Mouse (Mus musculus) 3134 (cell line): ENCODE data around the gene 4933428G20Rik.

Experiments used
- DNase-seq: peaks from one replicate; pipeline ENCODE4 v3.0.0-alpha.2; 2011; ENCODE audit warnings: low spot score; ENCODE audit not compliant: insufficient read length; ENCODE audit errors: extremely low read depth

4933428G20Rik gene

DNA sequence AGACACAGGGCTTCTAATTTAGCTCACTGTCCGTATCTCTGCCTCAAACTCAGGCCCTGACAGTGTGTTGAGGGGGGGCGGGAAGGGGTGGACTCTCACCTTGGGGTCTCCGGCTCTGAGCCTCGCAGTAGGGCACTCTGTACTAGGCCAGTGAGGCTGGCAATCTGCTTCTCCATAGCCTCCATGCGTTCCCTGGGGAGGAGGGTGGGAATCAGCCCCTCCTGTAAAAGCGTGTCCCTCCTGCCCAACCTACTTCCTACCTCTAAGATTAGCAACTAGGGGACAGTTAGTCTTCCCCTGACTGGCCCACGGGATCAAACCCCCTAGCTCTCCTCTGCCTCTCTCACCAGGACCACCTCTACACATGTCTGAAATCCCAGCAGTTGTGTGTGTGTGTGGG is 33.5 kb upstream of the 4933428G20Rik start:
- no peak for DNase-seq

DNA sequence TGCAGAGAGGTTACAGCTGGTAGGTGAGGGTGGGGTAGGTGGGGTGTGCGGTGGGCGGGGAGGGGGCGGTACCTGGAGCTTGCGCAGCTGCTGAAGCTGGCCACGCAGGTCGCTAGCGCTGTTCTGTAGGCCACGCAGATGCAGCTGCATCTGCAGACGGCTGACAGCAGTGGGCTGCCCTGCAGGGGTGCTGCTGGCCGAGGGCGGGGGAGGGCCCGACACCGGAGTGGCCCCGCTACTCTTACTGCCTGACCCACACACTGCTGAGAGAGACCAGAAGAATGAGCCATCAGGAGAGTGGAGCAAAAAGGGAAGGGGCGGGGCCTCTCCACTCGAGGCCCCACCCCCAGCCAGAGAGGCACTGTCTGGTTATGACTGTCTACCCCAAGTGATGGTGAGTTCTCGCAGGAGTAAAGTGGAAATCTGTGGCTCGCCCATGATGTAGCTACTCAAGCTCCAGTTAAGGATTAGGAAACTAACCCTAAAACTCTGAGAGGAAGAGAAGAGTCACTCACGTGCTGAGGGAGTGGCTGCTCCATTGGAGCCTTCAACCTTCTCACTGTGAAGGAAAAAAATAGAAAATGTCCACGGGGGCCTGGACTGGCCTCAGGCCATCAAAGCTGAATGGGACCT is 32.9 kb upstream of the 4933428G20Rik start:
- DNase-seq: no peak

DNA sequence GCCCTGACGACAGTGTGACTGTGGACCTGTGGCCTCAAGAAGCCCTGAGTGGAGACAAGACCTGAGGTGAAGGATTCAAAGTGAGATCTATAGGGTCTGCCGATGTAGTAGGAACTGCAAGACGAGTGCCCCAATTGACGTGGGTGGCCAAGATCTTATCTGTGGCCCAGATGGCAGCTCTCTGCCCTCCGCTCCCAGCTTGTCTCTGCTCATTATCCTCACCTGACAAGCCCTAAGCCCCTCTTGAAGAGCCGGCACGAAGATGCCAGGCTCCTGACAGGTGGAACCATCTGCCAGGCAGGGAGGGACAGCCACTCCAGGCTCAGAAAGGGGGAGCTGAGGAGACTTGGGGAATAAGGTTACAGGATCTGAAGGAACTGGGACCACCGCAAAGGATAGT is 32.2 kb upstream of the 4933428G20Rik start:
- DNase-seq: no peak

DNA sequence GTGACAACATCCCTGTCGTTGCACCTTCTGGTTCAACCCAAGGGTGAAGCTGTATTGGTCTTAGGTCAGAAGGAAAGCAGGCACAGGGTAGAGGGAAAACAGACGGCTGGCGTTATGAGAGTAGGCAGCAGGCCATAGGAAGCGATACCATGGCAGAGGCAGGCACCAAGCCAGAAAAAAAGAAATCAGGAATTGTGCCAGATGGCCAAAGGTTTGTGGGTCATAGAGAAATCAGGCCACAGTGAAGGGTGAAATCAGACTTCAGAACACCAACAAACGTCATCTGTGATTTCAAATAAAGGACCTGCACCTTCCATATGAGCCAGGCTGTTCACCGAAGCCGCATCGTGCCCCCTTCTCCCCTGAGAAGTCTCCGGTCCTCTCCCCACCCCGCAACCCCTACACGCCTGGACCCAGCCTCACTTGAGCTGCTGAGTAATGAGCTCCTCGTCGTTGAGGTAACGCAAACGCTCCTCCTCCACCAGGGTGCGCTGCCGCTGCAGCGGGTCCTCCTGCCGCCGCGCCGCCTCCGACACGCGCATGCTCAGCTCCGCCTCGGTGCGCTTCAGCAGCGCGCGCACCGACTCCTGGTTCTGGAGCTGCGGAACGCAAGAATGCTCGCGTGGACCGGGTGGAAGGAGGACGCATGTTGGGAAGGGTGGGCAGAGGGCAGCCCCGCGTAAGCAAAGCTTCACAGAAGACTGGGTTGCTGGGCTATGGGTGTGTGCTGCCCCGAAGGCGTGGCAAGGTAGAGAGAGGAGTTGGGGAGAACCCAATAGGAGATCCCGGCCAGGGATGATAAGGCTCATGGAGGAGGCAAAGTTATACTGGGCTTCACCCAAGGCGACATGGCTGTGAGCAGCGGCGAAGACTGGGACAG is 31.5 kb upstream of the 4933428G20Rik start:
- DNase-seq: peak; percentile 85

DNA sequence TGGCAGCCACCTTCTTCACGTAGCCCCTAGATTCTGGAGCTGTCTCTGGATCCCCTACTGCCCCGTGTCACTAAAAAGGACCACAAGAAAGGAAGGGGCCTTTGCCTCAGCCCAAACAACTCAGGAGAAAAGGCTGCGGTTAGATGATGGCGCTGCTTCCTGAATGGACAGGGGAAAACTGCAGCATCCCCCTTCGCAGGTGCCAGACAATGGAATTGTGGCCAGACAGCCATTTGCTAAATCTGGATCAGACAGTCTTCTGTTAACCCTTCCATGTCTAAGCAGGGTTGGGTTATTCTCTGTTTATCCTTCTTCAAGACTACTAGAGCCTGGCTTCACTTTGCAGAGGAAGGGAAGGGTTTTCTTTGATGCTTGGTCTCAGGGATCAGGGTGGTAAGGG is 30.8 kb upstream of the 4933428G20Rik start:
- no peak for DNase-seq

DNA sequence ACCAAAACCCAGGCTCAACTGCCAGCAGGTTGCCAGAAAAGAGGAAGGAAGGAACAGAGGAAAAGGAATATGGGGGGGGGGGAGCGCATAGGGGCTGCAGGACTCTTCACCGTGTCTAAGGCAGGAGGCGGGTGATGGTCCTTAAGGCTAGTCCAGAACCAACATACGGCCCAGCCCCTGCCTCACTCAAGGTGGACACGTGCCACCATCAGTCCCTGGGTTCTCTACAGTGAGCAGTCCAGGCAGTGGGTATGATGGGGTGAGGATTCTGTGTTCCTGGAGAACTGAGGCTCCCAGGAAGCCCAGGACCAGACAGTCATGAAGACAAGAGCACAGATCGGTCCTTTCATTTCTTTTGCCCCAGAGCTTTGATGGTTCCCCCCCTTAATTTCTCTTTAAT is 29.9 kb upstream of the 4933428G20Rik start:
- no peak for DNase-seq

DNA sequence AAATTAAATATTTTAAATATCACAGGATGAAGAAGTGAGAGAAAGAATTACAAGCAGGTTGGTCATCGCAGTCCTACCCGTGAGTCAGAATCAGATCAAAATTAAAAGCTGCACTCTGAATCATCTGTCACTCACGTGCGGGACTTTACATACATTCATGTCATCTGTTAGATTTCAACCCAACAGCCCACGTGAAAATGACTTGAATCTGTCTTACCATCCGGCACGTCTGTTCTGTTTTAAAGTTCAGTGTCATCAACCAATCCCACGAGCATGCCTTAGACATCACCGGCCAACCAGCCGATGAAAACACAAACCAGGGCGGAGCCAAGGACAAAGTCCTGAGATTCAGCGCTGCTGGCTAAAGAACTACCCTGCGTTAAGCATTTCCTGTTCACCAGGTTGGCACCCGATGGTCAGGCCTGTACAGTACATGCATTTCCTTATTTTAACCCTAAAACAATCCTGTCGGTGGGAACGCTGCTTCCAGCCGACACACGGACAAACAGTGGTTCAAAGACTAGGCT is 28.2 kb upstream of the 4933428G20Rik start:
- DNase-seq: no peak

DNA sequence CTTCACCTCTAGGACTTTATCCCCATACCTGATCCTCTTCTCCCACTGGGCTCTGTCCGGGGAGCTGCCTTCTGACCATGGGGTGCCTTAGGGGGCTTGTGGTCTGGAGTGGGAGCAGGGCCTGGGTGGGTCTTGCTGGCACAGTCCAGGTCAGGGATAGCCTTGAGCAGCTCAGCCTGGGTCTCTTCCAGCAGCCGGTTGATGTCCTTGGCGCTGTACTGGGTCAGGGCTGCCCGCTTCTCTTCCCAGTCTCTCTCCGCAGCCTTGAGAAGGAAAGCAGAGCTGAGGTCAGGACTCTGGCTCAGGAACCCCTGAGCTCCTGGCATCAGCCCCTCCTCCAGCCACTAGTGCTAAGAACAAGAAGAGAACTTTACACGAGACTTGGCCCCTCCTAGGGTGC is 25.2 kb upstream of the 4933428G20Rik start:
- DNase-seq: no peak

DNA sequence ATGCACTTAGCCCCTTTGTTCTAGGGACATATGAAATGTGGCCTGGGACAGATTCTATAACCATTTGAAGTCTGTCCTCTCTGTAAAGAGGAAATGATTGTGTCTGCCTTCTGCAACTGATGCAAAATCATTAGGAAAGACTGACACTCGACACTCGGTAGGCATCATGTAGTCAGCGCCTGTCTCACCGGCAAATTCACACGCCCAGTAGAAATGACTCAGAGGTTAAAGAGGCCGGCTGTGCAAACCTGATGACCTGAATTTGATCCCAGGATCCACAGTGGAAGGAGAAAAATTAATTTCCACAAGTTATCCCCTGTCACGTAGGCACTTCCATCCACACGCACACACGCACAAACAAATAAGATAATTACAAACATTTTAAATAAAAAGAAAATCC is 24.2 kb upstream of the 4933428G20Rik start:
- no peak for DNase-seq

DNA sequence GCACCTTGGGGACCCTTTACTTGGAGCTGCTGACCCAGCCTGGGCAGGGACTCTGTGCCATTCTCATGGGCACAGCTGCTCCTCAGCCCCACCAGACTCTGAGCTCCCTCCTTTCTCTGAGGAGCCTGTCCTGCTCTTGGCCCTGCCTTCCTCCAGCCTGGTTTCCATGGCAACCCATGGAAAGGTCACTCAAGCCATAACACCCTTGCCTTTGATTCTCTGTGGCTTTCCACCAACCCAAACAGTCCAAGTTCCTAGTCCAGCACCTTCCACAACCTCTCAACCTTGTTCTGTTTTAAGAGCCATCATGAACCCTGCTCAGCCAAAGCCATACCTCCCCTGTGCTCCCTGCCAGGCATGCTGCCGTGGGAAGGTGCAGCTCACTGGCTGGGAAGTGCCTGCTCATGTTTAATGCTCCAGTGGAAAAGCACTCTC is 23.7 kb upstream of the 4933428G20Rik start:
- no peak for DNase-seq

DNA sequence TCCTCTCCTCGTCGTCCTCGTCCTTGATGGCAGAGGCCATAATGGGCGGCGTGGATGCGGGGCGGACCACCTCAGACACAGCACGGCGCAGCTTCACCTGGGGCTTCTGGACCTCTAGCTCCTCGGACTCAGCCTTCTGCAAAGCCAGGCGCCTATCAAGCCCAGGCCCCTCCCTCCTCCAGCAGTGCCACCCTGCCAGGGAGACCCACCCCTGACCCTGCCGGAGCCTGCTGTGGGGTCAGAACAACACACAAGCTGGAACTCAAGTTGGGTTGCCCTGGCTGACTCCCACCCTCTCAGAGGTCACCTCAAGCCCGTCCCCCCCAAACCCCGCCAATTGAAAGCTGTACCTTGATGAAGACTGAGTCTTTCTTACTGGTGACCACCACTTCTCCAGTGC is 23.0 kb upstream of the 4933428G20Rik start:
- no peak for DNase-seq

DNA sequence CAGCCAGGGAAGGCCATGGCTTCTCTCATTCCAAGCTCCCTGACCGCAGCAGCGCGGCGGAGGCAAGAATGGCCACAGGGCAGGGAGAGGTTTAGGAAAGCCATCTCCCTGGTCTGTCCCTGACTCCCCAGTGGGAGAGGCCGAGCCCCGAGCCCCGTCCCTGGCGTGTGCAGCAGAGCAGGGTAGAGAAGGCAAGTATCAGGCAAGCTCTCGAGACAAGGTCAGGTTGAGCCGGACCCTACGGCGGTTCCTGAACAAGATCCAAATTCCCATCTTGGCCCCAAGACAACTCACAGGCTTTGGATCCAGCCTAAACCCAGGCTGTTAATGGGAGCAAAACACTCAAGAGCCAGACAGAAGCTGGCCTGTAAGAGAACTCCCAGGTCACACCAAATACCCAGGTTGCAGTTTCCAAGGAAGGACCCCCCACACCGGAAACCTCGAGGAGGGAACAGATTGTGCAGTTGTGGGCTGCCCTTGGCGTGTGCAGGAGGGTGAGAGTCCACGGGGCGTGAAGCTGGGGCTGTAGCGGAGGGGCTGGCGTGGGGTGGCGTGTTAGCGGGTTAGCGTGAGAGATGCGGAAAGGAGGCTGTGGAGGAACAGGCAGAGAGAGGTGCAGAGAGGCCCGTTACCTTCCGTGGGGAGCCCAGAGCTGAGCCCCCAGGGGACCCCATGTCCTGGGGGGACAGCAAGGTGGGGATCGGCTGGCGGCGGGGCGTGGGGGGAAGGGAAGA is 21.8 kb upstream of the 4933428G20Rik start:
- no peak for DNase-seq

DNA sequence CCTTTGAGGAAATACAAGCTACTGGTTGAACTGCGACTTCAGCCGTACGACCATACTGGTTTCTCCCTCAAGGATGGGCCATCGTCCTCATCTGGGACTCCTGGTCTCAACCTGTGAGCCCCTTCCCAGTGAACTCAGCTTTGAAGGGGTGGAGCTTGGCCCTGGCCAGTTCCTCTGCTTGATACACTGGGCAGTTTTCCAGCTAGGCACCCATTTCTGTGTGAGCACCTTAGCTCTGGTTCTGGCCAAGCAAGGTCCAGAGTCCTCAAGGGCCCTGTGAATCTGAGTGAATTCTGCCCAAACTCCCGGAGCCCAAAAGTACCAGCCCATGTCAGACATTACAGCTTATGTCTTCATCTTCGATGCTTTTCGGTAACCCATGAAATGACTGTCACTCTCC is 20.4 kb upstream of the 4933428G20Rik start:
- DNase-seq: no peak

DNA sequence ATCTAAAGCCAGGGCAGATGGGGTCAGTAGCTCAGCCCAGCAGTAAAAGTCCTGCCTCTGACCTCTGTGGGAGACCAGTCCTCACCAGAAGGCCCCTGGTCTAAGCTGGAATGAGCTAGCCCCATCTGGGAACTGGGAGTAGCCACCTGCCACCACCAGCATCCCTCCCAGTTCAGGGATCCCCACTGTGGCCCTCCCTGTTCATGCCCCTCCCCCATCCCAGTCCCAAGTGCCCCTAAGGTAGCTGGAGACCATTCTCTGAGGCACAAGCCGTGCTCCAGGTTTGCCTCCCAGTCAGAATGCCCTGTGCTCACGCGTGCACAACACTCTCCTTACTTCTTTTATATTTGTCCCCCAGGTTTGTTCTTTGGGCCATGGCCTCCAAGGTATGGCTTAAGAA is 12.9 kb upstream of the 4933428G20Rik start:
- no peak for DNase-seq

DNA sequence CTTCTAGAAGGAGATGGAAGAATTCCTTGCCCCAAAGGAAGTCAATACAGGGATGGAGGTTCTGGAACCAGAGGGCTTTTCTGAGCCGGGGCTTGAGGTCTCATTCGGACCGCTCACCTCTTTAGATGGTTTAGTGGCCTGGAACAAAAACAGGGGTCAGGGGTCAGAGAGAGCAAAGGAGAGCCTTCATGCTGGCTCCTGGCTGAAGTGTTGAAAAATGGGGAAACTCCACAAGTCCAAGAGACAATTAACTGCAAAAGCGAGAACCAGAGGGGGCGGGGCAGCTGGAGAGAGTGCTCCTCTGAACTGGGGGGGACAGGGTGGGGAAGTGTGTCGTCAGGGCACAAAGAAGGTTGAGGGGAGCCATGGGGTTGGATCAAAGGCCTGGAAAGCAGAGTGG is 12.4 kb upstream of the 4933428G20Rik start:
- DNase-seq: no peak

DNA sequence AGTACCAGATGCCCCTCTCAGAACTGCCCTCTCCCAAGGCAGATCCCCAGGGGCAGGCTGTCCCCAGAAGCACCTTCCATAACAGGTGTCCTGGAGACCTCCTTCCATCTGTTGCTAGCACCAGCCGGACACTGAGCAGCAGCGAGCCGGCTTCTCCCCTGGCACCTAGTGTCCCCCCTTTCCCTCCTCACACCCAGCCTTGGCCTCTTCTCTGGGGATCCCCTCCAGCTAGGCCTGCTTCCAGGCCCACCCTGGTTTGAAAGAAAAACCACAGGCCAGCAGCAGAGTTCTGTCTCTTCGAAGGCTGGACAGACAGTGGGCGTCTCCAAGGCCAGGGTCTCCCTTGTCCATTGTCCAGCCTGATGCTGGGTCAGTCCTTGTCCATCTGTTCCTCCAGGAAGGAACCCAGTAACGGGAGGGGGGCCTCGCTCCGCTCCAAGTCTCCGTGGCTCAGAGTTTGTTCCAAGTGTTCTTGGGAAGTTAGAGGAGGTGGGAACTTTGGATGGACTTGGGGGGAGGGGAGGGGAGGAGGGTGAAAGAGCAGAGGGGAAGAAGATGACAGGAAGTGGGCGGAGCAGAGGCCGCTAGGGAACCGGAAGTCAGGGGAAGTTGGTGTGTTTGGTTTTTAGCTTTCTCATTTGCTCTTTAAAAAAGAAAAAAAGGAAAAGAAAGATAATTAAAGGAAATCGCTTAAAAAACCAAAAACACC is 11.7 kb upstream of the 4933428G20Rik start:
- no peak for DNase-seq

DNA sequence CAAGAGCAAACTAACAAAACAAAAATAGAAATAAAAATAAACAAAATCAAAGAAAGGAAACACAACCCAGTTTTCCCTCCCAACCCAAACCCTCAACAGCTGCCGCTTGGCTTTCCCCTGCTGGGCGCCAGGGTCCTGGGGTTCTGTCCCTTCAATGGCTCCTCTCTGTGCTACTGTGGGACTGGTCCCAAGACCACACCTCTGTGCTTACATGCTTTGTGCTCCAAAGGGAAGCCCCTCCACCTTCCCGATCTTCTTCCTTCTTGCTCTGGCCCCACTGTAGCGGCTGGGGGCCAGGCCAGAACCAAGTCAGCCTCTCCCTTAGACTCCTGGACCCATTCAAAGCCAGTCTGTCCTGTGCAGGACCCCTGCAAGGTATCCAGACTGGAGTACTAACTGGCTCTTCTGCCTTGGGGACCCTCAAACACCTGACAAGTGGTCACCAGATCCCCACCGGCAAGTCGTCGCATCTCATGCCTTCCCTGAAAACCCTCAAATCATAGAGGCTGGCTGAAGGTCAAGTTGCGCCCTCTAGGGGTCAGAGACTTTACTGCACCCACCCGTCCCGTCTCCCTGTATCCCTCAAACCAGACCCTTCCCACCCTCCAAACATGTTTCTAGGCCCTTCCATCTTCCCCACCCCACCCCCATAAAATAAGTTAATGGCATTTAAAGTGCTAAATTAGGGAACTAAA is 11.0 kb upstream of the 4933428G20Rik start:
- DNase-seq: no peak

DNA sequence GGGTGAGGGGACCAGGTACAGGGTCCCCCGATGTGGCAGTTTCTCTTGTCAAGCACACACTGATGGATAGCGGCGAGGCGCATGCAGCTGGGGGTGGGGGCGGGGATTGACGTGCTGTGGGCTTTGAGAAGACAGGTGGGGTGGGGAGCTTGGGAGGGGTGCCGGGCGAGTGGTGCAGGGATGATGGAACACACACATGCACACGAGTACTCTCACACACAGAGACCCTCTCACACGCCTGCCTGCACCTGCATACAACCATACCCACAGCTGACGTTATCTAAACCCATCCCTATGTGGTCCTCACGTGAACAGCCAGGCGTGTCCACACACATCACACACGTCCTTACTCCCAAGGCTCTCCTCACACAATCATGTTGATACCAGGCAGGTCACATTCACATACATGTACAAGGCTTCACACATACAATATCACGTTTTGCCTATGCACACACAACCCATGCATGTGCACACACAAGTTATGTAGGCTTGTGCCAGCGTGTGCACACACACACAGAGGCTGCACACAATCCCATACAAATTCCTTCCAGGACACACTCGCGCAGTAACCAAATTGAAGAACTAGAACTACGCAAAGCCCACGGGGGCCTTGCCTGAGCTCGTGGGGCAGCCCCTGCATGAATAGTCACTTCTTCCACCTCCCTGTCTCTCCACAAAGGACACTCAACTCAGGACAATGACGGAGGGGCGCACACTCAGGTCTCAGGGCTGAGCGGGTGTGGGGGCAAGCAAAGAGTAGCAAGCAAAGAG is 9.8 kb upstream of the 4933428G20Rik start:
- no peak for DNase-seq

DNA sequence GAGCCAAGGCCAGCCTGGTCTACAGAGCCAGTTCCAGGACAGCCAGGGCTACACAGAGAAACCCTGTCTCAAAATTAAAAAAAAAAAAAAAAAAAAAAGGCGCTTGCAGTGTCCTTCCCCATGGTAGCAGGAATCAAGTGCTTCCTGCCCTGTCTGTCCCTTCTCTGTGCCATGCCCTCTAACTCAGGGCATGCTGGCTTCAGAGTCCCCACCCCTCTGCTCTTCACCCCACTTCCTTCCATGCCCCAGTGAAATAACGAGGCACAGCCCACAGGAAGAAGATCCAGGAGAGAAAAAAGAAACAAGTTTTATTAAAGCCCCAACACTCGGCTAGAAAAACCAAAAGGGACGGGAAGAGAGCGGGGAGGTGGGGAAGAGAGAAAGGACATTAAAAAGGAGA is 8.9 kb upstream of the 4933428G20Rik start:
- no peak for DNase-seq
